Mouse (Mus musculus) hindbrain, embryonic 12.5 days (tissue): Measurements from ENCODE around the gene St7. TPM values are rescaled to one million over a fixed set of nuclear protein-coding genes. Genes with fewer than 3 reads are reported as not detected.

ENCODE experiments used
- ATAC-seq: fragments of 200-750 bp; cut with Nextera tagmentation; 2 replicates; pipeline ENCODE4 v1.8.0; 2017; ENCODE audit warnings: moderate TSS enrichment; ENCODE audit not compliant: low FRiP score
- H3K27ac ChIP-seq: fragments of 300-500 bp; sonication (generic); 2 replicates; pipeline ENCODE4 v1.5.1; 2016; ENCODE audit warnings: mild to moderate bottlenecking
- H3K27me3 ChIP-seq: fragments of 300-500 bp; sonication (generic); 2 replicates; pipeline ENCODE4 v1.6.1; 2016; ENCODE audit warnings: mild to moderate bottlenecking
- H3K36me3 ChIP-seq: fragments of 300-500 bp; sonication (generic); 2 replicates; pipeline ENCODE4 v1.6.1; 2016; ENCODE audit warnings: mild to moderate bottlenecking
- H3K4me1 ChIP-seq: fragments of 300-500 bp; sonication (generic); 2 replicates; pipeline ENCODE4 v1.6.1; 2016
- H3K4me2 ChIP-seq: fragments of 300-500 bp; sonication (generic); replicated peaks from 2 replicates; pipeline ENCODE4 v1.6.1; 2016; ENCODE audit warnings: mild to moderate bottlenecking
- H3K4me3 ChIP-seq: fragments of 300-500 bp; sonication (generic); 2 replicates; pipeline ENCODE4 v1.5.1; 2016; ENCODE audit warnings: mild to moderate bottlenecking
- H3K9ac ChIP-seq: fragments of 300-500 bp; sonication (generic); 2 replicates; pipeline ENCODE4 v1.6.1; 2016; ENCODE audit warnings: mild to moderate bottlenecking, moderate library complexity
- H3K9me3 ChIP-seq: fragments of 300-500 bp; sonication (generic); replicated peaks from 2 replicates; pipeline ENCODE4 v1.6.1; 2016; ENCODE audit warnings: mild to moderate bottlenecking
- WGBS: fragments of 180-500 bp; shearing (Covaris S2); methylation state at CpG from one replicate; pipeline ENCODE4 v1.1.7; 2016; 5-methylcytosine and 5-hydroxymethylcytosine counted together
- polyA plus RNA-seq: library from polyadenylated mRNA; unstranded; fragments of >200 nt; fragmentation: Nextera tagmentation; extraction: Ambion mirVana; gene quantifications from 2 replicates; pipeline ENCODE4 v1.2.1, GENCODE M21; 2016

Gene St7
- polyA plus RNA-seq, 1 experiment from 2014 or later: 49.1 TPM

DNA sequence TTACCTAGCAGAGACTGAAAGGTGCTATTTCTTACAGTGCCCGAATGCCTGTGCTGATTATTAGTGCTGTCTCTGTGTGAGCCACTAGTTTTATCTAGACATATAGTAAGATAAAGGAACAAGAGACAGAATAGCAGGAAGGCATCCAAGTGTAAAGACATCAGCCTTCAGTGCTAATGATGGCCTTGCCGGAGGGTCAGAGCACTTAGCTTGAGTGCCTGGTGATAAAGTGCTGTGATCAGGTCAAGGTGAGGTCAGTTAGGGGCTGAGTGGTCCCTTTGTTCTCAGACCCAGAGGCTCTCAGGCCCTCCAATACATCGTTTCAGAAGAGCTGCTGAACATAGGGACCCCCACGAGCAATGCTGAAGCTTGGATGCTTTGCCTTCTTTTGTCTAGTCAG, 113.8 kb downstream of the St7 start:
- H3K27me3 ChIP-seq: no peaks in the 10 kb centered on the region
- peak; percentile 52 for ATAC-seq
- H3K4me1 ChIP-seq: peaks cover 5% of the 10 kb centered on the region
- H3K4me3 ChIP-seq: no peak overlapping the region
- WGBS: 12% methylated on average over 4 of the region's 4 CpGs
- no peak overlapping the region for H3K27ac ChIP-seq
- no peaks in the 10 kb centered on the region for H3K9me3 ChIP-seq
- no peaks in the 10 kb centered on the region for H3K36me3 ChIP-seq
- no peak overlapping the region for H3K9ac ChIP-seq
- no peak overlapping the region for H3K4me2 ChIP-seq

GRCm38 (mm10) chr6:17811063-17811462, 118.3 kb downstream of the St7 start:
- Histone ChIP-seq H3K36me3 (no peaks in the 10 kb centered on the region), H3K9me3 (no peaks in the 10 kb centered on the region), H3K9ac (no peak overlapping the region), H3K27me3 (no peaks in the 10 kb centered on the region), H3K27ac (no peak overlapping the region), H3K4me2 (no peak overlapping the region), H3K4me1 (peaks cover 12% of the 10 kb centered on the region), H3K4me3 (no peak overlapping the region)
- 82% methylated on average over 2 of the region's 2 CpGs for WGBS
- no peak for ATAC-seq

DNA sequence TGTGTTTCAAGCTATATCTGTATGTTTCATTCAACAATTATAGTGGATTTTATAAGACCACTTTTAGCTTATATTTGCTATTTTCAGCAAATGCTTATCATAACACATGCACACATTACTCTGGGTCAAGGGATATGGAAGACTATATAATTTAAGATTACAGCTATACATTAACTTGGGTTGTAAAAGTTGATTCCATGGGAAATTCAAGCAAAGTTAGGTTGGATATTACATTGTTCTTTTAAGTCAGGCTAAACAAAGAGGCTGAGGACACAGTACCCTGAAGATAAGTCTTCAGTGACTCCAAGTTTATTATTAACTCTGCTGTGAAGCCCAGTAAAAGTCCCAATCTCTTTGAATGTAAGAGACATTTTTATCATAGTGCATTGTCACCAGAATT, 118.8 kb downstream of the St7 start:
- no peaks in the 10 kb centered on the region for H3K9me3 ChIP-seq
- H3K4me3 ChIP-seq: no peak overlapping the region
- ATAC-seq: no peak
- no peaks in the 10 kb centered on the region for H3K27me3 ChIP-seq
- peaks cover 13% of the 10 kb centered on the region for H3K4me1 ChIP-seq
- no peak overlapping the region for H3K9ac ChIP-seq
- no peaks in the 10 kb centered on the region for H3K36me3 ChIP-seq
- no peak overlapping the region for H3K4me2 ChIP-seq
- H3K27ac ChIP-seq: no peak overlapping the region

DNA sequence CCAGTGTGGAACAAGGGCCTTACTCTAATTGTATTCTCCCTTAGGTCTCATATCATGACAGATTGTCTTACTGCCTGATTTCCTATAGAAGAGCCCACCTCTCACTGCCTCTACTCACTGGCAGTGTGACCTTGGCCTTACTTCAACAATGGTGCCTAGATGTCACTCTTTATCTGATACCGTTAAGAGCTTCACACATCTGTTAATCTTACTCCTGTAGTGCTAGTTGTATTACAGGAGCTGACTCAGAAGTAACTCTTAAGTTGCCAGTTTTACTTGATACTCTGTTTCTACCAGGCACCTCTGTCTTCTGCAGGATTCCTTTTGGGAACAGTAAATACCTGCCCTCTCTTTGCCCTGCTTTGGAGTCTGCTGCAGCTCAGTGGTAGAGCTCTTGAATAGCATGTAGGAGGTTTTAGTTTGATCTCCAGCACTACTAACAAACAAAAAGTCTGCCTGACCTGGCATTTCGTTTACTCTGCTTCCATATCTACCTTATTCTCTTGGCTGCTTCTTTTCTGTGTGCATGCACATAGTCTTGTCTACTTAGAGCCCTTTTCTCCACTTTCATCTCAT, 121.4 kb downstream of the St7 start:
- Histone ChIP-seq H3K36me3 (no peaks in the 10 kb centered on the region), H3K4me1 (peaks cover 16% of the 10 kb centered on the region), H3K27me3 (no peaks in the 10 kb centered on the region), H3K9me3 (no peaks in the 10 kb centered on the region), H3K4me2 (no peak overlapping the region), H3K27ac (no peak overlapping the region), H3K9ac (no peak overlapping the region), H3K4me3 (no peak overlapping the region)
- ATAC-seq: no peak
- WGBS: 55% methylated on average over 2 of the region's 2 CpGs

GRCm38 (mm10) chr6:17816865-17817435, 124.2 kb downstream of the St7 start:
- no peak overlapping the region for H3K4me3 ChIP-seq
- peaks cover 5% of the 10 kb centered on the region; the same call in 1 of the 2 replicates for H3K36me3 ChIP-seq
- WGBS: 14% methylated on average over 3 of the region's 3 CpGs
- ATAC-seq: peak; percentile 77
- peak overlapping the region; percentile 33; the same call in 1 of the 2 replicates for H3K9ac ChIP-seq
- peak overlapping the region; percentile 66 for H3K27ac ChIP-seq
- peaks cover 16% of the 10 kb centered on the region for H3K4me1 ChIP-seq
- no peaks in the 10 kb centered on the region for H3K27me3 ChIP-seq
- H3K4me2 ChIP-seq: no peak overlapping the region; the same call in 1 of the 2 replicates
- H3K9me3 ChIP-seq: no peaks in the 10 kb centered on the region

GRCm38 (mm10) chr6:17823614-17824013, 130.9 kb downstream of the St7 start:
- Histone ChIP-seq H3K9me3 (no peaks in the 10 kb centered on the region), H3K4me2 (no peak overlapping the region), H3K4me3 (no peak overlapping the region), H3K27ac (no peak overlapping the region), H3K9ac (no peak overlapping the region), H3K4me1 (no peaks in the 10 kb centered on the region), H3K36me3 (peaks cover 15% of the 10 kb centered on the region), H3K27me3 (no peaks in the 10 kb centered on the region)
- 95% methylated on average over 2 of the region's 2 CpGs for WGBS
- ATAC-seq: no peak

DNA sequence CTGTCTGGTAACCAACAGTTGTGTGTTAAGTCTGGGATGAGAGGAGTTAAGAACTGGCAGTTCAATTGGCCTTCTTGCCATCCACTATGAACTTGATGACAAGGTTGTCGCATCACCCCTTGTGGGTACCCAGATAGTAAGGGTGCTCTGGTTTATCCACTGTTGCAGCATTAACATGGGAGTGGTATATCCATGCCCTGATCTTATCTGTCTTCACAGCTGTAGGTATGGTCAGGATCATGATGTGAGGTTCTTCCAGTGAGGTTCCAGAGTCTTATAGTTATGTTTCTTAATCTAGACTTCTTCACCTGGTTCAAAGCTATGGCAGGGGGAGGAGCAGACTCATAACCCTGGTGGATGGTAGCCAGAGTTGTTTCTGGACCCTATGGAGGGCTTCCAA, 132.0 kb downstream of the St7 start:
- Histone ChIP-seq H3K36me3 (peaks cover 15% of the 10 kb centered on the region), H3K4me1 (no peaks in the 10 kb centered on the region), H3K9ac (no peak overlapping the region), H3K9me3 (no peaks in the 10 kb centered on the region), H3K27ac (no peak overlapping the region), H3K27me3 (no peaks in the 10 kb centered on the region), H3K4me2 (no peak overlapping the region), H3K4me3 (no peak overlapping the region)
- 100% methylated on average over 1 of the region's 1 CpGs for WGBS
- ATAC-seq: no peak

- Histone ChIP-seq H3K4me1 (no peaks in the 10 kb centered on the region), H3K9ac (no peak overlapping the region), H3K9me3 (peaks cover 8% of the 10 kb centered on the region; the same call in 1 of the 2 replicates), H3K36me3 (peaks cover 15% of the 10 kb centered on the region), H3K4me2 (no peak overlapping the region), H3K27me3 (no peaks in the 10 kb centered on the region), H3K4me3 (no peak overlapping the region), H3K27ac (no peak overlapping the region)
- 74% methylated on average over 4 of the region's 4 CpGs for WGBS
- no peak for ATAC-seq
These were observed 135.6 kb downstream of the St7 start for GRCm38 (mm10) chr6:17828382-17828781.

DNA sequence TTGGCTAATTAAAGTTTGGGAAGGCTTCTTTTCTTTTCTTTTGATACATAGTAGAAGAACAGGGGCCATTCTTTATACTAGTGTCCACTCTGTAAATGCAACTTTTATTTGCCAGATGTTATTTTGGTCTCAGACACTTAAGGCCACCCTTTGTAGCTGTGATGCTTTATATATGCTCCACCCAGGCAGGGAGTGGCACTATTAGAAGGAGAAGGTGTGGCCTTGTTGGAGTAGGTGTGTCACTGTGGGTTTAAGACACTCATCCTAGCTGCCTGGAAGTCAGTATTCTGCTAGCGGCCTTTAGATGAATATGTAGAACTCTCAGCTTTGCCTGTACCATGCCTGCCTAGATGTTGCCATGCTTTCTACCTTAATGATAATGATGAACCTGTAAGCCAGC, 137.2 kb downstream of the St7 start:
- no peaks in the 10 kb centered on the region for H3K27me3 ChIP-seq
- no peak overlapping the region for H3K4me3 ChIP-seq
- no peaks in the 10 kb centered on the region for H3K4me1 ChIP-seq
- H3K27ac ChIP-seq: no peak overlapping the region
- no peak overlapping the region for H3K9ac ChIP-seq
- peaks cover 8% of the 10 kb centered on the region; the same call in 1 of the 2 replicates for H3K9me3 ChIP-seq
- no peak for ATAC-seq
- WGBS: 86% methylated on average over 1 of the region's 1 CpGs
- H3K4me2 ChIP-seq: no peak overlapping the region
- H3K36me3 ChIP-seq: peaks cover 15% of the 10 kb centered on the region

- WGBS: 39% methylated on average over 7 of the region's 7 CpGs
- H3K4me2 ChIP-seq: no peak overlapping the region
- H3K4me1 ChIP-seq: no peaks in the 10 kb centered on the region
- no peak for ATAC-seq
- no peaks in the 10 kb centered on the region for H3K27me3 ChIP-seq
- peaks cover 8% of the 10 kb centered on the region; the same call in 1 of the 2 replicates for H3K9me3 ChIP-seq
- peaks cover 8% of the 10 kb centered on the region; the same call in 1 of the 2 replicates for H3K36me3 ChIP-seq
- no peak overlapping the region for H3K4me3 ChIP-seq
- no peak overlapping the region for H3K27ac ChIP-seq
- H3K9ac ChIP-seq: no peak overlapping the region
These were observed 141.8 kb downstream of the St7 start for GRCm38 (mm10) chr6:17834493-17834892.

GRCm38 (mm10) chr6:17835693-17836092, 143.0 kb downstream of the St7 start:
- no peak overlapping the region for H3K27ac ChIP-seq
- H3K4me3 ChIP-seq: no peak overlapping the region
- ATAC-seq: no peak
- WGBS: 84% methylated on average over 6 of the region's 6 CpGs
- no peak overlapping the region for H3K4me2 ChIP-seq
- H3K36me3 ChIP-seq: peaks cover 7% of the 10 kb centered on the region
- no peak overlapping the region for H3K9ac ChIP-seq
- no peaks in the 10 kb centered on the region for H3K27me3 ChIP-seq
- no peaks in the 10 kb centered on the region for H3K4me1 ChIP-seq
- H3K9me3 ChIP-seq: no peaks in the 10 kb centered on the region

- 88% methylated on average over 1 of the region's 1 CpGs for WGBS
- no peak overlapping the region for H3K4me2 ChIP-seq
- no peak overlapping the region for H3K27ac ChIP-seq
- H3K36me3 ChIP-seq: peaks cover 8% of the 10 kb centered on the region; the same call in 1 of the 2 replicates
- no peaks in the 10 kb centered on the region for H3K9me3 ChIP-seq
- ATAC-seq: no peak
- H3K27me3 ChIP-seq: no peaks in the 10 kb centered on the region
- no peaks in the 10 kb centered on the region for H3K4me1 ChIP-seq
- H3K9ac ChIP-seq: no peak overlapping the region
- H3K4me3 ChIP-seq: no peak overlapping the region
These were observed 144.9 kb downstream of the St7 start for GRCm38 (mm10) chr6:17837676-17838075.

- Histone ChIP-seq H3K4me1 (no peaks in the 10 kb centered on the region), H3K4me2 (no peak overlapping the region), H3K4me3 (no peak overlapping the region), H3K36me3 (peaks cover 8% of the 10 kb centered on the region; the same call in 1 of the 2 replicates), H3K9me3 (no peaks in the 10 kb centered on the region), H3K27me3 (no peaks in the 10 kb centered on the region), H3K27ac (no peak overlapping the region), H3K9ac (no peak overlapping the region)
- no peak; the same call in 1 of the 2 replicates for ATAC-seq
- 77% methylated on average over 29 of the region's 29 CpGs for whole genome bisulfite sequencing
These were observed 147.7 kb downstream of the St7 start for GRCm38 (mm10) chr6:17840431-17840830.
